Mouse (Mus musculus) urinary bladder, adult 18-20 months (tissue): ENCODE results near the gene Gm5800.
"Not testable (repeated sequence)": the region's sequence is repeated elsewhere in the genome, so short reads cannot be mapped to it uniquely, and the experiment has no call there.

Experiments
- DNase-seq, 2 experiments: peaks; one replicate each; pipeline ENCODE4 v3.0.0; 2022; ENCODE audit warnings: low spot score in 2 of 2, mixed read lengths in 2 of 2

Gm5800 gene

DNA sequence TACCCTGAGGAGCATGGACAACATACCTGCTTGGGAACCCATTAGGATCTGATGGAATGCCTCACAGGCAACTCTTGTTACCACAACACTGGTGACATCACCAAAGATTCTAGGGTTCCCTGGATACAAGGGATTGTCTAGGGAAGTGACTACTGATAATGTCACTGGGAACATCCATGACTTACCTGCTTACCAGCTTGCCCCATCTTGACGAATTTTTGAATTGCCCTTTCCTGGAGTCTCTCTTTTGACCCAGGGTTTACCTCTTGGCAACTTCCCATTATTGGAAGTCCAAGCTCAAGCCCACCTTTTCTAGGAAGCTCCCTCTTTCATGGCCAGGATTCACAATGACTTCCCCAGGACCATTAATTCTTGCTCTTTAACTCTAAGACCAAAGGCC, at the start of gene Gm5800:
Gene Gm5800, minus strand, starts transcription at position 101 of the 400 bp plus-strand sequence.
- DNase-seq, result no peak

DNA sequence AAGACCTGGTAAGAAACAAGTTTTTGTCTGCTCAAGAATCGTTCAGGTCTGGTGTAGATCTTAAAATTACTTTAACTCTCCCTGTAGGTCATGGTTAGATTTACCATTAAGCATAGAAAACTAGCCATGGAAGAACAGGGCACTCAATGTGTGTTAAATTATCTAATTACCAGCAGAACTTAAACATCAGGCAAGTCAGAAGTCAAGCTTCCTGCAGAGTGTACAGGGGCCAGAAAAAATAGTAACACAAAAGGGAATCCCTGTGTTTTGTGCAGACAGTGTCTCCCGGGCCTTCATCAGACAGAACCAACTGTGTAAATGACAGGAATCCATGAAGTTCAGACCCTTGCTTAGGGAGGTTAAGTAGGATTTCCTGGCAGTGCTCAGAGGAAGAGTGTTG, 39.0 kb upstream of the Gm5800 start:
- DNase-seq, result no peak

DNA sequence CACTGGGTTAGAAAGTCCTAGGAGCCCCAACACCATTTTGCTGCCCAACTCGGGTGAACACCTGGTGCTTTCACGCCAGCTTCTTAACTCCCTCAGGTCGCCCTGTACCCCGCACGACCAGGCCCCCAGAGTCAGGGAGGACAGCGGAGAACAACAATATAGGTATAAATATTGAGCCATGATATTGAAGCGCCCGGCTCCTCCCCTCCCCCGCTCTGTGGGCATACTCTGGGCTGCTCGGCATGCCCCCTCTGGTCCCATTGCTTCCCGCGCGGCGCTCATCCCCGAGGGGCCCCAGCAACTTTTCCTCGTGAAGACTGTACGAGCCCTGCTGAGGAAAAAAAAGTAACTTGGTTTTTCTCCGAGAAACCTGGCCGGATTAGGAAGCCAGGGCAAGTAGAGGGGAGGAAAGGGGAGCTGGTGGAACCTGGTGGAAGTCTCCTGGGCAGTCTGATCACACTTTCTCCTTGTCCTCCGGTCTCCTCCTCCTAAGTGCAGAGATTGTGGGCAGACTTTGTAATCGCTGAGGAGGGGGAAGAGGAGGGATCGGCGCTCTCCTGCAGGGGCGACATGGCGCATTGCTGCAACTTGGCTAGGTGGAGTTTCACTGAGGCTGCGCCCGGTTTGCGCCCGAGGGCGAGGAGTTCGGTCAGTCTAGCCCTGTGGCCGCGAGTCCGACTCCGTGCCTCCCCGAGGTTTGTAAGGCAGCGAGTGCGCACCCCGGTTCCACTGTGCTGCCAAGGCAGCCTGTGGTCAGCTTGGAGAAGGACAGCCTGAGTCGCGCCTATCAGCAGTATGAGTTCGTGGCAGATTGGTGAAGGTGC, 23.6 kb upstream of the Gm5800 start:
- no peak for DNase-seq

DNA sequence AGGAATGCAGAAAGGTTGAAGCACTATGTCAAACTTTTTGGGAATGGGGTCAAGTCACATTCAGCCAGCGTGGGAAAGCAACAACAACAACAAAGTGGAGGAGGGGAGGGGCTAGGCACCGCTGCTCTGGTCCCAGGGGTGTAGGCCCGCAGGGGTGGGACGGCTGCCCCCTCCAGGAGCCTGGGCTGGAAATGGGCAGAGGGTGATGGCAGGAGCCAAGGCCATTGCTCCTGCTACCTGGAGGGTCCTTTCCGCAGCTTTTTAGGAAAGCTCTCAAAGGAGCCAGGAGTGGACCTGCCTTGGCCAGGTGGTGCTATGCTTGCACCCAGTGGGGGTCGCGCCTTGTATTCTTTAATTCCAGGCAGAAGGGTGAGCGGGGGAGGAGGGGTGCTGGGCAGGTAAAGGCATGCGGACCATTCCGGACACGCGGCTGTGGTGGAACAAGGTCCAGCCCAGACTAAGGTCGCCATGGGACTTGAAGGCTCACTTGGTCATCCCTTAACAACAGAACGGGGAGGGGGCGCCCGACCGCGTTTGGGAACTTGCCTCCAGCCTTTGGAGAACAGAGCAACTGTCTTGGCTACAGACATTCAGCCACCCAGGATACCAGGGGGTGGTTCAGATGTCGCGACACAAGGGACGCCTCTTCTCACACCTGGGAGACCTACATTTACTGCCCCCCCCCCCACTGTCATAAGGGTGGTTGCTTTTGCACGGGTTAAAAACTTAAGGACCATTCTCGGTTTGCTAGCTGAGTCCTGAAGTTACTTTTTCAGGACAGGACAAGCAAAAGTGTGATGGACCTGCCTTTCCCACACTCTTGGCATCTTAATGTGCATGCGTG, 22.4 kb upstream of the Gm5800 start:
- no peak for DNase-seq

DNA sequence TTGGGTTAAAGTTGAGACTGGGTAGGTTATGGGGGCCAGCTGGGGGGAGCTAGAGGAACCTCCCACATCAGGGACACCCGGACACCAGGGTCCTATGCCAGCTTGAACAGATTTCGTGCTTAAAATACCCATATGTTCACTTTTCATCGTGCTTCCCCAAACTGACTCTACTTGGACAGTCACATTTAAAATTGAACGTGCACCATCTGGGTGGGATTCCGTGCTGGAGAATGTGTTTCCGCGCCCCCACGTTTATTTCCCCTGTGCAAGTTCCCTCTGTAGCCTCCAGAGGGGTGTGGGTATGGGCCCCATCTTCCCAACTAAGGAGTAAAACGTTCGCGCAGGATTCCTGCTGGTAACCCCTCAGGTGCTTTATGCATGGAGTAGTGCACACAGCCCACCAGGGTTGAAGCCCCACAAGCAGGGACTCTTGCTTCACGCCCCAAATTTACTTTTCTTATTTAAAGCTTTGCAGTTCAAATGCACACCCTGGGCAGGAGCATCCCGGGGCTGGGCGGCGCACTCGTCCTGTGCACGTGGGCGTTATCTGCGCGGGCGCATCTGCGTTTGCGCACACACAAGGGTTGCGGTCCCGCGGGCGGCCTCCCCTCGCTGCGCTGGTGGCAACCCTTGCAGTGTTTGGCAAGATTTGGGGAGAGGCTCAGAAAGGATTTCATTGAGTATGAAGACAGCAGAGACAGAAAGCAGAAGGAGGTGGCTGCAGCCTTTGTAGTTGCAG, 21.6 kb upstream of the Gm5800 start:
- no peak for DNase-seq

DNA sequence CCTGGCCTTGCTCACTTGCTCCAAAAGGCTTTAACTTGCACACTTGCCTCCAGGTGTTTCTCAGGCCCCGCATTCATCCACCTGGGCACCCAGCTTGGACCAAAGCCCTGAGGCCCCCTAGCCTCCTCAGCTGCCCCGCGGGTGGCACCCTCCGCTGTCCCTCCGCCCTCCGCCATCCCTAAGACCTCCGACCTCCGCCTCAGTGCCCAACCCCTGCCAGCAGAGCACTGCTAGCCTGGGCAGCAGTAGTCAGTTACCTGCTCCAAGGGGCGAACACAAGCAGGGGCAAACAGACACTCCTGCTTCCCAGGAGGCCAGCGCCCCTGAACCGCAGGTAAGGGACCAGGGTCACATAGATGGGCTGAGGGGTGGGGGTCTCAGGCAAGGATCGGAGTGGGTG, 21.0 kb upstream of the Gm5800 start:
- DNase-seq, result no peak

DNA sequence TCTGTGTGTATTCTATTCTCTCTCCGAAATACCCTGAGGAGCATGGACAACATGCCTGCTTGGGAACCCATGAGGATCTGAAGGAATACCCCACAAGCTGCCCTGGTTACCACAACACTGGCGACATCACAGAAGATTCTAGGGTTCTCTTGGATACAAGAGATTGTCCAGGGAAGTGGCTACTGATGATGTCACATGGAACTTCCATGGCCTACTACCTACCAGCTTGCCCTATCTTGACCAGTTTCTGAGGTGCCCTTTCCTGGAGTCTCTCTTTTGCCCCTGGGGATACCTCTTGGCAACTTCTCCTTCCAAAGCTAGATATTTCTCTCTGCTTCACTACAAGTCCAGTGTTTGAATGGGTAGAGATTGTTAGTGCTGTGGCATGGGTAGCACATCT, 21.6 kb downstream of the Gm5800 start, which contains the start of gene Gm17079:
Gene Gm17079, minus strand, starts transcription at position 101 of the 400 bp plus-strand sequence.
- DNase-seq, result not testable (repeated sequence)

DNA sequence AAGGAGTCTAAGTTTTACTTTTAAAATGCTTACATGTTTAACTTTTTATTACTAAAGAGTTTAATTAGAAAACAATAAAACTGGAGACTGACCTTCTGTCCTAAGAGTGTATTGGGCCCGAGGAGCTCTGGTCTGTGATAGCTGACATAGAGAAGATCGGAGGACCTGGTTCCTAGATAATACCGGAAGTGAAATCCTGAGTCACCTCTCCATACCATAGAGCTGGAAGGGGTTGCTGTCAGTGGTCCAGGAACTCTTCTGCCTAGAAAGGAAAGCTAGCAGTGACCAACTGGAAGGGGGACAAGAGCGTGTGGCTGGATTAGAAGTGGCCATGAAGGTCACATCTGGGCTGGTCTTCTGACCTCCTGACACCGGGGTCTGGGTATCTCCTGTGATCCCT, 39.7 kb downstream of the Gm5800 start:
- DNase-seq, result no peak
